In the genomic region with DNA sequence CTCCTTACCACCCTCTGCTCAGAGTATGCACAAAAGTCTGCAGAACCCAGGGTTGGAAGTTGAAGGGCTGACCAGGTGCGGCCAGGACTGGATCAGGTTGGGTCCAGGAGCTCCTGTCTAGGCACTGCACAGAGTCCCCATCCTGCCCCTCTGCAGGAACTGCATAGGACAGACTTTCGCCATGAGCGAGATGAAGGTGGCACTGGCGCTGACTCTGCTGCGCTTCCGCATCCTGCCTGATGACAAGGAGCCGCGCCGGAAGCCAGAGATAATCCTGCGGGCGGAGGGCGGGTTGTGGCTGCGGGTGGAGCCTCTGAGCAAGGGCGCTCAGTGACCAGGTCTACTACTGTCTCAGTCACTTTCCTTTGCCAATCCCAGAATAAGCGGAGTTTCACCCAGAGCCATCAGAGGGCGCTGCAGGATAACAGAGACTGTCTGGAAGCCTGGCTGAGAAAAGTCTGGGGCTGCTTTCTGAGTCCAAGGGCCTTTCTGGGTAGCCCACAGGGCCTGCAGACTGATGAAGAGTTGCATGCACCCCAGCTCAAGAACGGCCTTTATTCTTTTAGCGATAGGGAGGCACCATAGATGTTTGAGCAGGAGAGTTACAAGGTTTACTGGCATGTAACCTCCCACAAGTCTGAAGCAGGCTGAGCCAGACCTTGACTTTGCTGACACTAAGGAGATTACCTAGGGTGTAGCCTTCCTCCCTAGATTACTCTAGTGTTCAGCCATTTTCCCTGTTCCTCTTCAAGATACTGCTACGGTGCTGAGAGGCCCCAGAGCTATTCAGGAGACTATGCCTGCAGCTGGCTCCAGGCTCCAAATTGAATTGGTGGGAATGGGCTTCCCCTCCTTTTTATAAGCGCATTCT, we compare ENCODE assay signal across 9 mouse cellular contexts. TPM values are rescaled to one million over a fixed set of nuclear protein-coding genes. Genes with fewer than 3 reads are reported as not detected.
DNase-seq lines count a peak whose midpoint lies in the region; ATAC-seq and TF ChIP-seq lines count a peak whose summit lies in the region.
"Had no signal": no experiment of that assay in that cellular context is flagged by ENCODE, and none has a peak within 500 bp of the region (broad histone marks: within the 10 kb centered on the region; RNA-seq: fewer than 3 reads in every experiment).

No protein-coding gene starts in this region.

- peak overlapping the region; percentile 35 for H3K4me3 ChIP-seq in forebrain, embryonic 15.5 days
- H3K4me3 ChIP-seq in liver, postnatal 0 days (ENCODE audit: low read depth, low read length): no peak overlapping the region
- peak overlapping the region; percentile 22 for H3K4me3 ChIP-seq in neural tube, embryonic 14.5 days (ENCODE audit: low read depth, low read length)
- H3K4me3 ChIP-seq: myocyte had no signal

- H3K27me3 ChIP-seq in forebrain, embryonic 15.5 days: no peaks in the 10 kb centered on the region
- H3K27me3 ChIP-seq in liver, postnatal 0 days (ENCODE audit: insufficient read depth, low read length): no peaks in the 10 kb centered on the region
- H3K27me3 ChIP-seq in neural tube, embryonic 14.5 days (ENCODE audit: control insufficient read depth, insufficient read depth, low read length): no peaks in the 10 kb centered on the region

- TF ChIP-seq EP300 in liver, postnatal 0 days (IDR thresholded peaks at IDR 0.05; ENCODE audit: low read depth): no peak

- peak overlapping the region; percentile 48 for H3K4me2 ChIP-seq in forebrain, embryonic 15.5 days (replicated peaks)
- peak overlapping the region; percentile 62 for H3K4me2 ChIP-seq in liver, postnatal 0 days (ENCODE audit: low read depth, low read length)
- H3K4me2 ChIP-seq in neural tube, embryonic 14.5 days (ENCODE audit: low read depth, low read length): peak overlapping the region; percentile 44

- peaks cover 6% of the 10 kb centered on the region for H3K4me1 ChIP-seq in forebrain, embryonic 15.5 days
- no peaks in the 10 kb centered on the region; the same call in 1 of the 2 replicates for H3K4me1 ChIP-seq in liver, postnatal 0 days (ENCODE audit: insufficient read depth)
- no peaks in the 10 kb centered on the region for H3K4me1 ChIP-seq in neural tube, embryonic 14.5 days (ENCODE audit: control insufficient read depth, insufficient read depth, low read length)

- H3K36me3 ChIP-seq in forebrain, embryonic 15.5 days: no peaks in the 10 kb centered on the region
- H3K36me3 ChIP-seq in liver, postnatal 0 days (replicated peaks; ENCODE audit: insufficient read depth, low read length): no peaks in the 10 kb centered on the region
- no peaks in the 10 kb centered on the region for H3K36me3 ChIP-seq in neural tube, embryonic 14.5 days (ENCODE audit: control insufficient read depth, insufficient read depth, low read length)

- DNase-seq in MEL-GATA-1-ER (ENCODE audit: extremely low read depth, low read depth): peak; percentile 89
- peak; percentile 87 for DNase-seq in cerebellum, adult 11 months
- DNase-seq in heart, postnatal 4 days: peak; percentile 81
- peak; percentile 69 to 90 for DNase-seq in layer of hippocampus, adult 18-20 months (ENCODE audit: low spot score in 2 of 2)
- DNase-seq in liver, postnatal 0 days: peak; percentile 83
- DNase-seq in thymus, adult 18-20 months: peak; percentile 32 to 62

- peak overlapping the region; percentile 40 for H3K9ac ChIP-seq in forebrain, embryonic 15.5 days (replicated peaks)
- no peak overlapping the region for H3K9ac ChIP-seq in liver, postnatal 0 days (replicated peaks)
- H3K9ac ChIP-seq in neural tube, embryonic 14.5 days (replicated peaks; ENCODE audit: low read depth, low read length): peak overlapping the region; percentile 32; the same call in 1 of the 2 replicates

- WGBS in forebrain, embryonic 15.5 days: 9% methylated on average over 20 of the region's 20 CpGs
- WGBS in liver, postnatal 0 days (ENCODE audit: insufficient replicate concordance): 12% methylated on average over 20 of the region's 20 CpGs
- 10% methylated on average over 20 of the region's 20 CpGs for WGBS in neural tube, embryonic 14.5 days

- H3K9me3 ChIP-seq in forebrain, embryonic 15.5 days: no peaks in the 10 kb centered on the region
- H3K9me3 ChIP-seq in liver, postnatal 0 days (ENCODE audit: low read length): no peaks in the 10 kb centered on the region
- no peaks in the 10 kb centered on the region for H3K9me3 ChIP-seq in neural tube, embryonic 14.5 days (ENCODE audit: control insufficient read depth, low read length)

- ATAC-seq in forebrain, embryonic 15.5 days (replicated peaks): peak; percentile 78
- peak; percentile 89 for ATAC-seq in liver, postnatal 0 days
- peak; percentile 97 for ATAC-seq in neural tube, embryonic 14.5 days (ENCODE audit: low read depth)

- TF ChIP-seq CTCF in liver, postnatal 0 days (IDR thresholded peaks at IDR 0.05; ENCODE audit: low read depth): peak; percentile 81

- H3K27ac ChIP-seq in forebrain, embryonic 15.5 days (replicated peaks): no peak overlapping the region
- H3K27ac ChIP-seq in liver, postnatal 0 days (ENCODE audit: low read depth): no peak overlapping the region
- H3K27ac ChIP-seq in neural tube, embryonic 14.5 days (ENCODE audit: low read depth, low read length): no peak overlapping the region

RNA-seq across cellular contexts. Expression of gene Cyp4f16, which starts 14.8 kb away (rescaled TPM):
- 19.8 and 24.9 TPM in 2 replicates for polyA plus RNA-seq in forebrain, embryonic 15.5 days (2015; fragmentation: Nextera tagmentation; extraction: Ambion mirVana)
- total RNA-seq in heart, postnatal 4 days (2021): 10 to 100 TPM; 11.9 to 15.3 TPM
- total RNA-seq in layer of hippocampus, adult 18-20 months (2021): 1 to 10 TPM; 5.2 to 6.0 TPM
- polyA plus RNA-seq in liver, postnatal 0 days (2015; fragmentation: Nextera tagmentation; extraction: Ambion mirVana): 5.9 and 6.9 TPM in 2 replicates
- 14.0 and 19.0 TPM in 2 replicates for polyA plus RNA-seq in neural tube, embryonic 14.5 days (2014; fragmentation: Nextera tagmentation; extraction: Ambion mirVana)

RNA-seq across cellular contexts. Expression of gene Cyp4f17, which starts 45.3 kb away (rescaled TPM):
- polyA plus RNA-seq in forebrain, embryonic 15.5 days (2015; fragmentation: Nextera tagmentation; extraction: Ambion mirVana): 7.8 and 8.4 TPM in 2 replicates
- total RNA-seq in heart, postnatal 4 days (2021): 1 to 10 TPM; 8.0 to 9.1 TPM
- total RNA-seq in layer of hippocampus, adult 18-20 months (2021): 1 to 10 TPM; 2.7 to 4.4 TPM
- 2.7 and 2.9 TPM in 2 replicates for polyA plus RNA-seq in liver, postnatal 0 days (2015; fragmentation: Nextera tagmentation; extraction: Ambion mirVana)
- 12.1 and 13.1 TPM in 2 replicates for polyA plus RNA-seq in neural tube, embryonic 14.5 days (2014; fragmentation: Nextera tagmentation; extraction: Ambion mirVana)
